In the genomic region with DNA sequence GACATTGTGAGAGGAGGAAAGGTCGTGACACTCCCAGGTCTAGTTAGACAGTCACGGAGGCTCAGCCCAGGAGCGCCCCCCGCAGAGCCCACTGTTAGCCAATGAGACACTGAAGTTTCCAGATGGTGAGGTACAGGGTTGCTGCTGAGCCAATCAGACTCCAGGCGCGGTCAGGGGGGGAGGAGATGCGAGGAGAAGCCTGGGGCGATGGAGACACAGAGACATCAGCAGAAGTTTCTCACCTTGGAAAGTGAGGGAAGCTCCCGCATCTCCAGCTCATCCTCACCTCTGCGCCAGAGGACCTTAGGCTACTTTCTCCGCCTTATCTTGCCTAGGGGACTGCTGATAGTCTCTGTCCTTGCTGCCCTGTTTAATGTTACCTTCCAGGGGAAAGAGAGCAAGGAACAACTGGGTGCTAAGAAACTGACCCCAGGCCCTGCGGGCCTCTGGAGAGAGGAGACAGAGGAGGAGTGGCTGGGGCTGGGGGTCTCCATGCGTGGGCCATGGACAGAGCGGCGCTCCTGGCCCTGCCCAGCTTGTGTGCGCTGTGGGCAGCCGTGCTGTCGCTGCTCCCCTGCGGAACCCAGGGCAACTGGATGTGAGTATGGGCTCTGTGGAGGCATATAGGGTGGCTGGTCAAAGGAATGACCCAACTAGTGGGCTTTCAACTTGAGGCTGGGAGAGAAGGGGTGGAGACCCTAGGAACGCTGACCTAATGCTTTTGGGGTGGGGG, we compare ENCODE assay signal across 9 mouse cellular contexts. TPM values are rescaled to one million over a fixed set of nuclear protein-coding genes. Genes with fewer than 3 reads are reported as not detected.
DNase-seq lines count a peak whose midpoint lies in the region; ATAC-seq lines count a peak whose summit lies in the region.
"Had no signal": no experiment of that assay in that cellular context is flagged by ENCODE, and none has a peak within 500 bp of the region (broad histone marks: within the 10 kb centered on the region; RNA-seq: fewer than 3 reads in every experiment).

Gene Wnt16 (plus strand): TSS at position 224 of the 733 bp plus-strand sequence.

- no peak within 1 kb of the TSS for H3K27ac ChIP-seq in embryonic facial prominence, embryonic 12.5 days
- H3K27ac ChIP-seq in hindbrain, embryonic 16.5 days (ENCODE audit: low read depth, low read length): no peak within 1 kb of the TSS
- no peak within 1 kb of the TSS for H3K27ac ChIP-seq in liver, embryonic 13.5 days

- no peaks in the 10 kb centered on the region for H3K9me3 ChIP-seq in embryonic facial prominence, embryonic 12.5 days
- H3K9me3 ChIP-seq in hindbrain, embryonic 16.5 days (ENCODE audit: control insufficient read depth, low read length): no peaks in the 10 kb centered on the region
- no peaks in the 10 kb centered on the region for H3K9me3 ChIP-seq in liver, embryonic 13.5 days (replicated peaks)

- WGBS in embryonic facial prominence, embryonic 12.5 days: 2% methylated on average over 20 of the region's 20 CpGs
- WGBS in hindbrain, embryonic 16.5 days: 1% methylated on average over 18 of the region's 20 CpGs
- 2% methylated on average over 20 of the region's 20 CpGs for WGBS in liver, embryonic 13.5 days (ENCODE audit: insufficient replicate concordance)

- peak within 1 kb of the TSS; percentile 86 for H3K4me2 ChIP-seq in embryonic facial prominence, embryonic 12.5 days (replicated peaks)
- H3K4me2 ChIP-seq in hindbrain, embryonic 16.5 days (ENCODE audit: low read length): peak within 1 kb of the TSS; percentile 87
- H3K4me2 ChIP-seq in liver, embryonic 13.5 days: peak within 1 kb of the TSS; percentile 49

- H3K4me3 ChIP-seq in embryonic facial prominence, embryonic 12.5 days: peak within 1 kb of the TSS; percentile 41
- peak within 1 kb of the TSS; percentile 46 for H3K4me3 ChIP-seq in hindbrain, embryonic 16.5 days (ENCODE audit: low read length)
- H3K4me3 ChIP-seq in liver, embryonic 13.5 days (replicated peaks): peak within 1 kb of the TSS; percentile 30

- no peaks in the 10 kb centered on the region for H3K36me3 ChIP-seq in embryonic facial prominence, embryonic 12.5 days
- H3K36me3 ChIP-seq in hindbrain, embryonic 16.5 days (ENCODE audit: control insufficient read depth, insufficient read depth, low read length): no peaks in the 10 kb centered on the region
- no peaks in the 10 kb centered on the region for H3K36me3 ChIP-seq in liver, embryonic 13.5 days

- peaks cover 28% of the 10 kb centered on the region for H3K27me3 ChIP-seq in embryonic facial prominence, embryonic 12.5 days
- H3K27me3 ChIP-seq in hindbrain, embryonic 16.5 days (replicated peaks; ENCODE audit: control insufficient read depth, insufficient read depth, low read length): peaks cover 23% of the 10 kb centered on the region
- peaks cover 46% of the 10 kb centered on the region for H3K27me3 ChIP-seq in liver, embryonic 13.5 days

- H3K9ac ChIP-seq in embryonic facial prominence, embryonic 12.5 days: peak within 1 kb of the TSS; percentile 39; the same call in 1 of the 2 replicates
- H3K9ac ChIP-seq in hindbrain, embryonic 16.5 days (ENCODE audit: low read depth, low read length): peak within 1 kb of the TSS; percentile 37
- no peak within 1 kb of the TSS for H3K9ac ChIP-seq in liver, embryonic 13.5 days

- ATAC-seq in embryonic facial prominence, embryonic 12.5 days (ENCODE audit: insufficient number of reproducible peaks, insufficient read depth, low FRiP score, low TSS enrichment): peak; percentile 67
- peak; percentile 72 for ATAC-seq in hindbrain, embryonic 16.5 days
- ATAC-seq in liver, embryonic 13.5 days (ENCODE audit: low read depth): 0 out of 2 replicates have a peak, but pooled peaks have one; percentile 10

- DNase-seq in cerebellum, postnatal 14 days: peak; percentile 43 to 51
- no peak for DNase-seq in cerebellum, adult 9-11 months
- peak; percentile 6 for DNase-seq in CD4-positive helper T cell, adult 2 months (ENCODE audit: low read depth, low spot score)
- no peak for DNase-seq in liver, embryonic 13.5 days
- peak; percentile 28 for DNase-seq in right cerebral cortex, postnatal 14 days
- DNase-seq in spleen, adult 12 weeks (ENCODE audit: low spot score): no peak

- peaks cover 18% of the 10 kb centered on the region for H3K4me1 ChIP-seq in embryonic facial prominence, embryonic 12.5 days
- peaks cover 19% of the 10 kb centered on the region for H3K4me1 ChIP-seq in hindbrain, embryonic 16.5 days (ENCODE audit: control insufficient read depth, insufficient read depth, low read depth, low read length)
- H3K4me1 ChIP-seq in liver, embryonic 13.5 days (replicated peaks): peaks cover 4% of the 10 kb centered on the region; the same call in 1 of the 2 replicates

RNA-seq across cellular contexts. Expression of gene Wnt16, which starts in this region (rescaled TPM):
- 2.1 and 2.5 TPM in 2 replicates for polyA plus RNA-seq in embryonic facial prominence, embryonic 12.5 days (2016; fragmentation: Nextera tagmentation; extraction: Ambion mirVana)
- 0.51 and 0.59 TPM in 2 replicates for polyA plus RNA-seq in hindbrain, embryonic 16.5 days (2015; fragmentation: Nextera tagmentation; extraction: Ambion mirVana)
- not detected in 2 replicates for polyA plus RNA-seq in liver, embryonic 13.5 days (2015; fragmentation: Nextera tagmentation; extraction: Ambion mirVana)
- polyA plus RNA-seq: small intestine, adult 2 months had no signal

Comparison
In these comparisons a context has a peak if more than half of its experiments do, and no peak if none do; other contexts are left out.
1. DNase-seq: peak in cerebellum, postnatal 14 days (2 of 2), CD4-positive helper T cell, adult 2 months (single experiment) and right cerebral cortex, postnatal 14 days (single experiment); none in cerebellum, adult 9-11 months (single experiment), liver, embryonic 13.5 days (single experiment) and spleen, adult 12 weeks (single experiment).
2. Peak in ATAC-seq, H3K4me3 ChIP-seq, H3K9ac ChIP-seq and H3K4me2 ChIP-seq in hindbrain, embryonic 16.5 days; RNA of the gene not detected or under 1 TPM.
3. Peak in ATAC-seq, H3K4me3 ChIP-seq and H3K4me2 ChIP-seq in liver, embryonic 13.5 days; RNA of the gene not detected or under 1 TPM.
4. ATAC-seq: peak in every context shown above with its lines; median percentile 72 in hindbrain, embryonic 16.5 days; 67 in embryonic facial prominence, embryonic 12.5 days; 10 in liver, embryonic 13.5 days.
5. Peak in every context shown above with its lines, with median percentiles within 50 percentile points of each other: H3K4me2 ChIP-seq and H3K4me3 ChIP-seq.